Mouse (Mus musculus): Measurements from ENCODE around the gene Kcnmb4.

- TF ChIP-seq CTCF (IDR thresholded peaks at IDR 0.05): no peak
- no peak for TF ChIP-seq EP300 (IDR thresholded peaks at IDR 0.05)
Measured at GRCm38 (mm10) chr10:116397973-116398372, 75.7 kb downstream of the Kcnmb4 start.
